Mouse (Mus musculus) ES-E14 (cell line): ENCODE results near the gene Nfic.

ENCODE experiments used
- CHD2 ChIP-seq: IDR thresholded peaks from 2 replicates; pipeline ENCODE4 v1.6.1; 2014; ENCODE audit warnings: mild to moderate bottlenecking, low read depth, low read length, inconsistent platforms
- HCFC1 ChIP-seq: IDR thresholded peaks from 2 replicates; pipeline ENCODE4 v1.6.1; 2012; ENCODE audit warnings: low read length, inconsistent platforms, borderline replicate concordance; ENCODE audit not compliant: insufficient read depth
- ZC3H11A ChIP-seq: IDR thresholded peaks from 2 replicates; pipeline ENCODE4 v1.6.1; 2012; ENCODE audit warnings: low read depth, mild to moderate bottlenecking, inconsistent platforms, low read length, borderline replicate concordance

DNA sequence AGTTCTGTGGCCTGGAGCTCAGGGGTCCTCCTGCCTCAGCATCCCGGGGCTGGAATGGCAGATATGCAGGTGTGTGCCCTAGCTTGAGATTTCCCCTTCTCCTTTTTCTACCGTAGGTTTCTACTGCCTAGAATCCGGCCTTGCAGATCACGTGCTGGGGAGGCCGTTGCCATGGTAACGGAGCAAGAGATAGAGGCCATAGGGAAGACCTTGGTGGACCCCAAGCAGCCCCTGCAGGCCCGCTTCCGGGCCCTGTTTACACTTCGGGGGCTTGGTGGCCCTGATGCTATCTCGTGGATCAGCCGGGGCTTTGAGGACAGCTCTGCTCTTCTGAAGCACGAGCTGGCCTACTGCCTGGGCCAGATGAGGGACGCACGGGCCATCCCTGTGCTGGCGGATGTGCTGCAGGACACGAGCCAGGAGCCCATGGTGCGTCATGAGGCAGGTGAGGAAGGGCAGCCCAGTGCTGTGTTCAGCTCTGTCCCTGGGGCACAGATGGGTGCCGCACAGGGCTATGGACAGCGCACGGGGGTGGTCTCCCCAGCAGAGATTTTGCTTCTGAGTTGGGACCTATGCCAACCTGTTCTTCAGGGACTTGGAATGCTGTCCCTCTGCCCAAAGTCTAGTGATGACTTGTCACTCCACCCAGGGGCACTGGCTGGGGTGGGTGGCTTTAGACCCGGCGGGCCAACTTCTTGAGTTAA is 69.7 kb downstream of the Nfic start:
- no peak for TF ChIP-seq CHD2
- no peak for TF ChIP-seq HCFC1
- no peak for TF ChIP-seq ZC3H11A
